Mouse (Mus musculus) CD4-positive, CD25-positive, alpha-beta regulatory T cell (primary cell): Measurements from ENCODE around the gene Dhx8. TPM values are rescaled to one million over a fixed set of nuclear protein-coding genes. Genes with fewer than 3 reads are reported as not detected.

ENCODE experiments used
- polyA plus RNA-seq: library from polyadenylated mRNA; unstranded; fragments of 100-300 nt; shearing (Covaris generic); gene quantifications from one replicate; pipeline ENCODE4 v1.2.1, GENCODE M21; 2017

The Dhx8 gene
- polyA plus RNA-seq: 50.6 TPM

DNA sequence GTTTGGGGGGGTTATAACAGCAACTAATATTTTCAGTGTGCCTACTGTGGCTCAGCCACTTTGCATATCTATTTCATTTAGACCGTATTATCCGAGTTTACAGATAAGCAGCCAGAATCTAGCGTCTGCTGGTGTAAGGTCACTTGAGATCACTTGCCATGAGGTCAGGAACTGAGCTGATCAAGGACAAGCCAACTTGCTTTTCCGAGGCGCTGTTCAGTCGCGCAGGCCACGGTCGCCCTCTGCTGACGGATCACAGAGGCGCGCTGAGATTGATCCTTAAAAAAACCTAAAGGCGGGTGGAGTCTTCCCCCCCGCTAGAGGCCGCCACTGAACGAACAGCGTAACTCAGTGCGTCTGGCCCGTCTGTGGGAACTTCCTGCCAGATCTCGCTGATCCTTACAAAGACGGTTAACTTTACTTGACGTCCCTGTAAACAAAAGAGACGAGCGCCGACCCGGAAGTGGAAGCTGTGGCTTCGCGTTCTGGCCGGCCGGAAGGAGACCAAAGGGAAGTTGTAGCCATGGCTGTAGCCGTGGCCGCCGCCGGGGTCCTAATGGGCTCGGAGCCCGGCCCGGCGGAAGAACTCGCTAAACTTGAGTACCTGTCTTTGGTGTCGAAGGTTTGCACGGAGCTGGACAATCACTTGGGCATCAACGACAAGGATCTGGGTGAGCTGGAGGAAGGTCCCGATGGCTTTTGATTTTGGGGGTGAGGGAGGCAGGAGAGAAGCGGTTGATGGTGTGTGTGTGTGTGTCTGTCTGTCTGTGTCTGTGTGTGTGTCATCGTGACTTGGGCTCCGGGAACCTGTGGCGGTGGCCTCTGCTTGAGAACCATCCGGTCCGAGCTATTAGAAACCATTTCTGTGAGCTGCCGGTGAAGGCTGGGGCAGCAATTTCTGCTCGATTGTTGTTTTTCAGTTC is at the start of gene Dhx8:
Gene Dhx8, plus strand, starts transcription at position 402 of the 923 bp plus-strand sequence.

DNA sequence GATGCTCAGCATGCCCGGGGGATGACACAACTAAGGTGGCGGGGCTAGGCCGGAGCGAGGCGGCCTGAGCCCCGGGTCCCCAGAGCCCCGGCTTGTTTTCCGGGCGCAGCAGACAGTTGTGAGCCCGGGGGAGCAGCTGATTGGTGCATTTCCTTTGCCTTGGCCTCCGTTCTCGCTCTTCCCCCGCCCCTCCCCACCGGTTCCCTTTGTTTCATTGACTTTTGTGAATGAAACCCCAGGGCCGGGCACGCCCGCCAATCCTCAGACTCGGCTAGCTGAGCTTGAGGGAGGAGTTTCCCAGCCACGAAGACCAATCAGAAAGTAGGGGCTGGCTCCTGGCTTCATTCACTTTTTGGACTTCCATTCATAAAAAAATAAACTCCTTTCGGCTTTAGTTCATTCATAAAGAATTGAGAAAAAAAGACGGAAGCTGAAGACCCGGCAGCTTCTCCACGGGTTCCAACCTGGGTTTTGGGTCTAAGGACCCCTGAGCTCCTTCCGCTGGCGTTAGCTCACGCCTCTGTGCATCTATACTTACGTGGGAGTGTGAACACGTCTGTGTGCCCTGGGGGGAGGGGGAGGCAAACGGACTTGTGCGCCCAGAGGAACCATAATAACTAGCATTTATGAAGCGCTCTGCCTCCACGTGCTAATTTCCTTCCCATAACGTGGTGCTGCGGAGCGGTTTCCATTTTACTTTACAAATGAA is 52.6 kb downstream of the Dhx8 start, which contains the start of gene Etv4:
Gene Etv4, minus strand, starts transcription at position 229 of the 709 bp plus-strand sequence.

Other genes starting within 250 kb of the Dhx8 start
- gene Brca1, start 181.0 kb upstream of the Dhx8 start, polyA plus RNA-seq: 2.4 TPM
- gene Nbr1, start 180.8 kb upstream of the Dhx8 start, polyA plus RNA-seq: 105 TPM
- 7.4 TPM for gene Tmem106a, start 150.7 kb upstream of the Dhx8 start, polyA plus RNA-seq
- 0.24 TPM for gene Gm11634, start 133.7 kb upstream of the Dhx8 start, polyA plus RNA-seq
- gene Rdm1, start 105.7 kb upstream of the Dhx8 start, polyA plus RNA-seq: 56.6 TPM
- gene Arl4d, start 67.4 kb upstream of the Dhx8 start, polyA plus RNA-seq: 1.6 TPM
- 0.11 TPM for gene Etv4, start 52.5 kb downstream of the Dhx8 start, polyA plus RNA-seq
- gene Meox1, start 161.5 kb downstream of the Dhx8 start, polyA plus RNA-seq: not detected
- not detected for gene Sost, start 234.1 kb downstream of the Dhx8 start, polyA plus RNA-seq